Mouse (Mus musculus): Measurements from ENCODE around the gene Acot4. TPM values are rescaled to one million over a fixed set of nuclear protein-coding genes. Genes with fewer than 3 reads are reported as not detected.
"Not testable (repeated sequence)": the region's sequence is repeated elsewhere in the genome, so short reads cannot be mapped to it uniquely, and the experiment has no call there.

Gene Acot4
- polyA plus RNA-seq, 1 experiment from 2014 or later, result 0.32 TPM

DNA sequence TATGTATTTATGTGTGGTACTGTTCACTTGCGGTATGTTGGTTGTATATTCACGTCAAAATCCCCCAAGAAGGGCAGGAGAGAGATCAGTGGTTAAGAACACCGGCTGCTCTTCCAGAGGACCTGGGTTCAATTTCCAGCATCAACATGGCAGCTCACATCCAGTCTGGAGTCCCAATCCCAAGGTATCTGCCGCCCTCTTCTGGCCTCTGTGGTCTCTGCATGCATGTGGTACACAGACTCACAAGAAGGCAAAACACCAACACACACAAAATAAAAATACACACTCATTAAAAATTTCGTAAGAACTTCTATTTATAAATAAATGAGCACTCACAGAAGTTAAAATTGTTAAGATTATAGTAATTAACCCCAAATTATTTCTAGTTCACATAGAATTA, 25.0 kb downstream of the Acot4 start:
- Histone ChIP-seq H3K9ac (no peak overlapping the region), H3K27me3 (peaks cover 5% of the 10 kb centered on the region), H3K9me3 (no peaks in the 10 kb centered on the region), H3K4me2 (no peak overlapping the region), H3K4me1 (replicated peaks) (no peaks in the 10 kb centered on the region), H3K4me3 (no peak overlapping the region), H3K36me3 (no peaks in the 10 kb centered on the region), H3K27ac (replicated peaks) (no peak overlapping the region)
- no peak for ATAC-seq (ENCODE audit: low FRiP score, low read depth)
- 74% methylated on average over 5 of the region's 5 CpGs for WGBS

GRCm38 (mm10) chr12:84063833-84064232, 25.7 kb downstream of the Acot4 start:
- H3K4me1 ChIP-seq (replicated peaks), result no peaks in the 10 kb centered on the region
- WGBS, result 95% methylated on average over 2 of the region's 2 CpGs
- no peak overlapping the region for H3K9ac ChIP-seq

DNA sequence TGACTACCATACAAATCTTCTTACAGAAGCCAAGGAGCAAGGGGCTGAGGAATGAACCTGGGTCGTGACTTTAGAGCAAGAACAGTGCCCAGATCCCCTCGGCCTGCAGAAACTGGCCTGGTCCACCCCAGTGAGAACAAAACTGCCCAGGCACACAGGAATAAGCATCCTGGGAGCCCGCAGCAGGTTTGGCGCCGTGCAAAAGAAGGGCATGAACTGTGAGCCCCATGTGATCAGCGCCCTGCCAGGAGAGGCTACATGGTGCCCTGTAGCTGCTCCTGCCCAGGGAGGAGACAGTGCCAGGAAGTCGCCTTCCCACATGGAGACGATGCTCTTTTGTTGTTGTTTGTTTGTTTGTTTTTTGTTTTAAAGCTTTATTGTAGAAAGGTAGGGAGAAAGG, 26.4 kb downstream of the Acot4 start:
- no peak overlapping the region for H3K4me3 ChIP-seq
- no peak overlapping the region for H3K27ac ChIP-seq (replicated peaks)
- ATAC-seq (ENCODE audit: low FRiP score, low read depth), result no peak
- H3K36me3 ChIP-seq, result no peaks in the 10 kb centered on the region
- H3K4me1 ChIP-seq (replicated peaks), result no peaks in the 10 kb centered on the region
- H3K9ac ChIP-seq, result no peak overlapping the region
- 74% methylated on average over 8 of the region's 8 CpGs for WGBS
- no peak overlapping the region for H3K4me2 ChIP-seq
- H3K27me3 ChIP-seq, result peaks cover 14% of the 10 kb centered on the region
- H3K9me3 ChIP-seq, result no peaks in the 10 kb centered on the region

More at GRCm38 (mm10) chr12:84063833-84064232, 25.7 kb downstream of the Acot4 start:
- ATAC-seq (ENCODE audit: low FRiP score, low read depth), result no peak
- H3K4me2 ChIP-seq, result no peak overlapping the region
- H3K27ac ChIP-seq (replicated peaks), result no peak overlapping the region
- no peaks in the 10 kb centered on the region for H3K9me3 ChIP-seq
- H3K36me3 ChIP-seq, result no peaks in the 10 kb centered on the region
- peaks cover 11% of the 10 kb centered on the region for H3K27me3 ChIP-seq
- H3K4me3 ChIP-seq, result no peak overlapping the region

- ATAC-seq (ENCODE audit: low FRiP score, low read depth), result no peak
- no peaks in the 10 kb centered on the region for H3K4me1 ChIP-seq (replicated peaks)
- H3K9ac ChIP-seq, result no peak overlapping the region
- no peak overlapping the region for H3K4me3 ChIP-seq
- peaks cover 21% of the 10 kb centered on the region for H3K27me3 ChIP-seq
- H3K27ac ChIP-seq (replicated peaks), result no peak overlapping the region
- H3K4me2 ChIP-seq, result no peak overlapping the region
- no peaks in the 10 kb centered on the region for H3K36me3 ChIP-seq
- no peaks in the 10 kb centered on the region for H3K9me3 ChIP-seq
- WGBS, result 88% methylated on average over 4 of the region's 4 CpGs
Measured at GRCm38 (mm10) chr12:84067752-84068151, 29.6 kb downstream of the Acot4 start.

DNA sequence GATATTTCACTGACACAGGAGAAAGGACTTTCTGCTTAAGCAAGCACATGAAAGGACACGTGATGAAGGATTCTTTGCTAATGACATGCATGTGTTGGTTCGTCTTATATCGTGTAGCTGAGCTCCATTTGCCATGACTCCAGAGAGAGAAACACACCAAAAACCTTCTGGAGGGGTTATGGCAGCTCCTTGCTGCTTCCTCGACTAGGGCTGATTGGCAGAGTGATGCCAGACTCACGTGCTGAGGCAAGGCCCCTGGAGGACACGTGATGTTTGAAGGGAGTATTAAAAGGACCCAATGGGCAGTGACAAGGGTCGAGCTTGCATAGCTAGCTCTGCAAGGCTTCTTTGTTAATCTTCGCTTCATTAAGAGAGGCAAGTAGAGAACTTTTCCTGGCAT, 30.1 kb downstream of the Acot4 start:
- no peak overlapping the region for H3K27ac ChIP-seq (replicated peaks)
- no peak overlapping the region for H3K9ac ChIP-seq
- H3K9me3 ChIP-seq, result no peaks in the 10 kb centered on the region
- H3K4me3 ChIP-seq, result no peak overlapping the region
- no peak overlapping the region for H3K4me2 ChIP-seq
- peaks cover 21% of the 10 kb centered on the region for H3K27me3 ChIP-seq
- no peaks in the 10 kb centered on the region for H3K4me1 ChIP-seq (replicated peaks)
- no peaks in the 10 kb centered on the region for H3K36me3 ChIP-seq
- no peak for ATAC-seq (ENCODE audit: low FRiP score, low read depth)
- WGBS, result 57% methylated on average over 8 of the region's 8 CpGs

DNA sequence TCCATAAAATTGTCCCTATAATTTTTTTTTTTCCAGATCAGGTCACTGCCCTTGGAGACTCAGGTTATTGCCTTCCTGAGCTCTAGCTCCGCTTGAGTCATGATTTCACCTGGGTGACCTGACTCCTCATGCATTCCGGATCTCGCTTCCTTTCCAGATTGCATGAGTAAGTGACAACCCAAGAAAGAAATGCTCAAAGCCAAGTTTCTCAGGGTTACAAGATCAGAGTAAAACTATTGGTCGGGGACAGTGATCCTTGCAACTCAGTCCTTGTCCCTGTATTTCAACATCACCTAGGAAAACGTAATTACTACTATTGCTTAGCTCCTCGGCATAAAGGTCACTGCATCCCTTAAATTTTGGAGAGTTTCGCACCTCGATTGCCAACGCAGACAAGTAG, 30.8 kb downstream of the Acot4 start, which contains the start of gene Acot5:
Gene Acot5, plus strand, starts transcription at position 340 of the 400 bp plus-strand sequence.
- Histone ChIP-seq H3K9me3 (no peaks in the 10 kb centered on the region), H3K9ac (0 out of 2 replicates have a peak within 1 kb of the TSS, but pooled peaks have one; percentile 24), H3K27ac (replicated peaks) (no peak within 1 kb of the TSS), H3K4me2 (peak within 1 kb of the TSS; percentile 62), H3K4me1 (replicated peaks) (no peaks in the 10 kb centered on the region), H3K4me3 (peak within 1 kb of the TSS; percentile 44), H3K27me3 (peaks cover 21% of the 10 kb centered on the region), H3K36me3 (no peaks in the 10 kb centered on the region)
- 60% methylated on average over 9 of the region's 9 CpGs for WGBS
- no peak for ATAC-seq (ENCODE audit: low FRiP score, low read depth)

DNA sequence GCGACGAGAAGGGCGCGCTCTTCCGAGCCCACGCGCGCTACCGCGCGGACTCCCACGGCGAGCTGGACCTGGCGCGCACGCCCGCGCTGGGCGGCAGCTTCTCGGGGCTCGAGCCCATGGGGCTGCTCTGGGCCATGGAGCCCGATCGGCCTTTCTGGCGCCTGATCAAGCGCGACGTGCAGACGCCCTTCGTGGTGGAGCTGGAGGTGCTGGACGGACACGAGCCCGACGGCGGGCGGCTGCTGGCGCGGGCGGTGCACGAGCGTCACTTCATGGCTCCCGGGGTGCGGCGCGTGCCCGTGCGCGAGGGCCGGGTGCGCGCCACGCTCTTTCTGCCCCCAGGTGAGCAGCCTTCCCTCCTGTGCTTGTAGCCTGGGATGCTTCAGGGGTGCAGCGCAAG, 31.4 kb downstream of the Acot4 start:
- H3K36me3 ChIP-seq; H3K27ac ChIP-seq (replicated peaks); ATAC-seq (ENCODE audit: low FRiP score, low read depth); H3K4me1 ChIP-seq (replicated peaks); H3K9me3 ChIP-seq: not testable (repeated sequence)
- Histone ChIP-seq H3K4me2 (peak overlapping the region; percentile 62), H3K9ac (0 out of 2 replicates have a peak overlapping the region, but pooled peaks have one; percentile 24), H3K4me3 (peak overlapping the region; percentile 44), H3K27me3 (peaks cover 21% of the 10 kb centered on the region)
- 1% methylated on average over 42 of the region's 52 CpGs for WGBS

DNA sequence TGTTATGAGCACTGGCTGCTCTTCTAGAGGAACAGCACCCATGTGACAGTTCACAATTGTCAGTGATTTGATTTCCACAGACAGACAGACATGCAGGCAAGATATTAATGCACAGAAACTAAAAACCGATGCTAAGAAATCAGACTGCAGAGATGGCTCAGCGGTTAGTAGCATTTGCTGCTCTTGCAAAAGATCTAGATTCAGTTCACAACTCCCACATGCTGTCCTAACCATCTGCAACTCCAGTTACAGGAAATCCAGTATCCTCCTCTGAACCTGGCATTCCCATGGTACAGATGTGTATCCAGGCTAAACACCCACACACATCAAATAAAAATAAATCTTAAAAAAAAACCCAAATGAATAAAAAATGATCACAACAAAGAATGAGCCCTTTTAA, 33.5 kb downstream of the Acot4 start:
- Histone ChIP-seq H3K4me1 (replicated peaks) (no peaks in the 10 kb centered on the region), H3K4me2 (no peak overlapping the region), H3K9ac (no peak overlapping the region), H3K4me3 (no peak overlapping the region), H3K27me3 (peaks cover 21% of the 10 kb centered on the region), H3K27ac (replicated peaks) (no peak overlapping the region), H3K9me3 (no peaks in the 10 kb centered on the region), H3K36me3 (no peaks in the 10 kb centered on the region)
- 98% methylated on average over 2 of the region's 2 CpGs for WGBS
- no peak for ATAC-seq (ENCODE audit: low FRiP score, low read depth)

GRCm38 (mm10) chr12:84077371-84077990, 39.3 kb downstream of the Acot4 start:
- no peaks in the 10 kb centered on the region for H3K27me3 ChIP-seq
- H3K9me3 ChIP-seq, result no peaks in the 10 kb centered on the region
- H3K36me3 ChIP-seq, result no peaks in the 10 kb centered on the region
- no peak overlapping the region for H3K27ac ChIP-seq (replicated peaks)
- no peak overlapping the region for H3K4me3 ChIP-seq
- ATAC-seq (ENCODE audit: low FRiP score, low read depth), result no peak
- H3K9ac ChIP-seq, result no peak overlapping the region
- H3K4me1 ChIP-seq (replicated peaks), result no peaks in the 10 kb centered on the region
- WGBS, result 95% methylated on average over 4 of the region's 4 CpGs
- H3K4me2 ChIP-seq, result no peak overlapping the region

DNA sequence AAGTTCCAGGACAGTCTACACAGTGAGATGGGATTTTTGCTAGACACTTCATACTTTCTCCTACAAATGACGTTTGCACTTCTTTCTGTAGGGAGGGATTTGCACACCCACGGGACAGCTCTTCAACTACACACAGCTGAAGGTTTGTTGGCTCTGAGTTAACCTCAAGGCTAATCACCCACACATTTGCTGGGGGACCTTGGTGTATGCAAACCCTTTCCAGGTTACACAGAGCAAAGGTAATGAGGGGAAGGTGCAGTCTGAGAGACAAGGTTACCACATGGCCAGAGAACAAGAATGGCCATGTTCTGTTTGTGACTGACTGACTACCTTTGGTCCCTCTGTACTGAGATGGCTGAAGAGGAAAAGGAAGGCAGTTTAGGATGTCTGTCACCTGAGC, 45.7 kb downstream of the Acot4 start:
- WGBS, result 87% methylated on average over 2 of the region's 2 CpGs

DNA sequence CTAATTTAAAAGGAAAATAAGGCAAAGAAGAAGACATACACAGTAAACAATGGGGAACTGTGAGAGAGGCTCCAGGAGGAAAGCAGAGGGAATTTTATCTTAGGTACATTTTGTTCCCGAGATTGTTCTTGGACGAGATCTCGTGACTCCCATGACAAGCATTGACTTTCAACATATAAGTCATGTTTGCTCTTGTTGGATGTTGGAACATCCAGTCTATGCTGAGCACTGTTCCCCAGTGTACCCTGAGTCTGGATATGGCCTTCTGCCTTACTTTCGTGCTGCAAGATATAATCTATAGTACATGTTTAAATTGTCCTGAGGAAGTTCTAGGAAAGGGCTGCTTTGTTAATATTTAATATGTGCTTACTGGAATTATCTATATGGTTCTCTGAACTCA, 46.4 kb downstream of the Acot4 start:
- H3K4me3 ChIP-seq, result no peak overlapping the region
- WGBS, result 90% methylated on average over 4 of the region's 4 CpGs
- ATAC-seq (ENCODE audit: low FRiP score, low read depth), result no peak

More for the DNA sequence above, 45.7 kb downstream of the Acot4 start:
- H3K4me2 ChIP-seq, result no peak overlapping the region
- no peak for ATAC-seq (ENCODE audit: low FRiP score, low read depth)
- no peaks in the 10 kb centered on the region for H3K36me3 ChIP-seq
- H3K4me1 ChIP-seq (replicated peaks), result no peaks in the 10 kb centered on the region
- no peak overlapping the region for H3K9ac ChIP-seq
- H3K27me3 ChIP-seq, result no peaks in the 10 kb centered on the region
- H3K9me3 ChIP-seq, result no peaks in the 10 kb centered on the region
- no peak overlapping the region for H3K27ac ChIP-seq (replicated peaks)
- no peak overlapping the region for H3K4me3 ChIP-seq

DNA sequence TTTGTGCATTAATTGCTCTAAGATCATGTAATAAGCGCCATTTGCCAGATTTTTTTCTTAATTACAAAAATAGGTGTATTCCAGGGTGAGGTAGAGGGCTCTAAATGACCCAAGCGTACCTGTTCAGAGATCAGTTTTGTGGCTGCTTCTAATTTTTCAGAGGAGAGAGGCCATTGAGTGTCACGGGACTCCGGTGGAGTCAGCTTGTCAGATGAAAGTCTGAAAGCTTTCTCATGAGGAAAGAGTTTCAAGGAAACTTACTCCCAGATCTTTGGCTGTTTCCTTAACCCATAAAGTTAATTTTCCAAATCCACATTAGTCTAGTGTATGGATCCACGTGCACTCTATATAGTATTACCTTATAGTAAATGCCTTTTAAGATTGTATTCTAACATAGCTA, 56.5 kb downstream of the Acot4 start:
- H3K27ac ChIP-seq (replicated peaks); H3K4me3 ChIP-seq; H3K36me3 ChIP-seq; H3K27me3 ChIP-seq; H3K9me3 ChIP-seq; H3K9ac ChIP-seq; H3K4me1 ChIP-seq (replicated peaks); H3K4me2 ChIP-seq; ATAC-seq (ENCODE audit: low FRiP score, low read depth): not testable (repeated sequence)
- WGBS, result 93% methylated on average over 5 of the region's 5 CpGs

More for the DNA sequence above, 46.4 kb downstream of the Acot4 start:
- no peaks in the 10 kb centered on the region for H3K4me1 ChIP-seq (replicated peaks)
- H3K9me3 ChIP-seq, result no peaks in the 10 kb centered on the region
- no peak overlapping the region for H3K4me2 ChIP-seq
- no peaks in the 10 kb centered on the region for H3K27me3 ChIP-seq
- H3K9ac ChIP-seq, result no peak overlapping the region
- H3K36me3 ChIP-seq, result no peaks in the 10 kb centered on the region
- no peak overlapping the region for H3K27ac ChIP-seq (replicated peaks)
